Mouse (Mus musculus): ENCODE results near the gene Coro1b.
"Not testable (repeated sequence)": the region's sequence is repeated elsewhere in the genome, so short reads cannot be mapped to it uniquely, and the experiment has no call there.

The Coro1b gene

DNA sequence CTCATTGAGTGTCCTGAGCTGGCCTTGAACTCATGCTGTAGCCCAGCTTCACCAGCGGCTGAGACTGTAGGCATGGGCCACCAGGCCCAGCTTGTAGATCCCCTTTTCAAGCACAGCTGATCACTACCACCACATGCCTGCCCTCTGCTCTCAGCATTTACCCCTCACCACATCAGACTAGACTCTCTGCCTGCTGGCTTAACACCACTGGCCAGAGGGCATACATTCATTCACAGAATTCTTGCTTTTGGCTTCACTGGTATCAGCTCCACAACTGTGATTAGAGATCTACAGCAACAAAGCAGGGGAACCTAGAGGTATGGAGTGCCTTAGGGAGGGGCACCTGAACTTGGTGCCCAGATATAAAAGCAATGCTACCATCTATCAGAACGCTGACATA, 27.9 kb upstream of the Coro1b start:
- ATAC-seq (ENCODE audit: low TSS enrichment) = peak; percentile 4; the same call in 1 of the 2 replicates

DNA sequence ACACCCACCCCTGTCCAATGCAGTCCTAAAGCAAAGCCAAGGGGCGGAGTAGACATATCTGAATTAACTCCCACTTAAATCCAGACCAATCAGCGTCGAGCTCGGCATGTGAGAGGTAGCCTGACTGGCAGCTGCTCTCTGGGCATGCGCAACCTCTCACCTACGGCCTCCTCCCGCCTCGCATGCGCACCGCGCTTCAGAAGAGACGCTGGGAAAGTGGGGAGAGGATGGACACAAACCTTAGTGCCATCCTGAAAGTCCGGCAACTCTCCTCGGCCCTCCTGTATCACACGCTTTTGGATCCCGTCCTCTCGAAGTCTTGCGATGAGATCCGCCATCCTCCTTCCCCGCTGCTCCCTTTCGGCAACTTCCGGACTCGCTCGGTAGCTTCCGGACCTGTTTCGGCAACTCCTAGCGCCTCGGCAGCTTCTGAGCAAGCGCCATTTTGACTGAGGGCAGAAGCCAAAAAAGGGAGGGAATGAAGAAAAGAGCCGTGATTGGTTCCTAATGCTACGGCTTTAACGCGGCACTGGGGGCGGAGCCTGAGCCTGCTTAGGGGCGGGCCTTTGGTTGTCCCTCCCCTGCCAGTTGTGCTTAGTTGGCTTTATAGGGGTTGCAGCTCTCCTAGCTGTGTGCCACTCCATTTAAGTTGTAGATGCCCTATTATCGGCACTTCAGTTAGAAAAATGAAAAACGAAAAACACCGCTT, 27.2 kb upstream of the Coro1b start:
- peak; percentile 73 for ATAC-seq (ENCODE audit: low TSS enrichment)

DNA sequence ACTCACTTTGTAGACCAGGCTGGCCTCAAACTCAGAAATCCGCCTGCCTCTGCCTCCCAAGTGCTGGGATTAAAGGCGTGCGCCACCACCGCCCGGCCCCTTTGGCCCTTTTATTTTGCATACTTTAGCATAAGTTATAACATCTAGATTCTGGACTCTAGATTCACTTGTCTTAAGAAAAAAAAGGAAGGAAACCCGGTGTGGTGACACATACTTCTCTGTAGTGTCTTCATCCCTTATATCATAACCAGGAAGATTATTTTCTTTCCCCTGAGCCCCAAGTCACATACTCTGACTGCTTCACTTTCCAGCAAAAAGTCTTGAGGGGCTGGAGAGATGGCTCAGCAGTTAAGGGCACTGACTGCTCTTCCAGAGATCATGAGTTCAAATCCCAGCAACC, 26.5 kb upstream of the Coro1b start:
- ATAC-seq (ENCODE audit: low TSS enrichment) = not testable (repeated sequence)

DNA sequence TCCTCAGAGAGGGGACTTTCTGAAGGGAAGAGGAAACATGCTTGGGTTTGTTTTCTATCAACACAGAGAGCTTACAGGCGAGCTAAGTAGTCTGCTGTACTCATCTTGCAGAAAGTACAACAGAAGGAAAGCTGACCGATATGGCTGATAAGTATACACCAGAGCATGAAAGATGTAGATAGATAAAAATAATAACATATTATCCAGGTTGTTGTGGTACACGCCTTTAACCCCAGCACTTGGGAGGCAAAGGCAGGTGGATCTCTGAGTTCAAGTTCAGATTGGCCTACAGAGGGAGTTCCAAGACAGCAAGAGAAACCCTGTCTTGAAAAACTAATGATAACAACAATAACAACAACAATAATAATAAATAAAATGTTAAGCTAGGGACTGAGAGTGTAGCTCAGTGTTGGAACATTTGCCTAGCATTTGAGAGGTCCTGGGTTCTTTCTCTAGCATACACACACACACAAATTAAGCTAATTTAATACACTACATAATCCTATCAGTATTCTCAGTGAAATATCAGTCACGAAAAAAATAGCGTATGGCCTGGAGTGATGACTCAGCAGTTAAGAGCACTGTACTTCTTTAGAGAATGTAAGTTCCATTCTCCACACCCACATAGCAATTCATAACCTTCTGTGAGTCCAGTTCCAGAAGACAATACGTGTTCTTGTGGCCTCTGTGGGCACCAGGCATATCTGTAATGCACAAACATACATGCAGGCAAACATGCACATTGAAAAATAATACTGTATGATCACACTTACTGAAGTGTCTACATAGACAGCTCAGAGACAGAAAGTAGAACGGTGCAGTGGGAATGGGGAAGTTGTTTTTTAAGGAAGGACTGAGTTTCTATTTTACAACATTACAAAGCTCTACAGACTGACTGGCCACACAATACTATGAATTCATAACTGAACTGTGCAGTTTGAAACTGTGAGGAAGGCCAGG, 25.7 kb upstream of the Coro1b start:
- no peak for ATAC-seq (ENCODE audit: low TSS enrichment)

DNA sequence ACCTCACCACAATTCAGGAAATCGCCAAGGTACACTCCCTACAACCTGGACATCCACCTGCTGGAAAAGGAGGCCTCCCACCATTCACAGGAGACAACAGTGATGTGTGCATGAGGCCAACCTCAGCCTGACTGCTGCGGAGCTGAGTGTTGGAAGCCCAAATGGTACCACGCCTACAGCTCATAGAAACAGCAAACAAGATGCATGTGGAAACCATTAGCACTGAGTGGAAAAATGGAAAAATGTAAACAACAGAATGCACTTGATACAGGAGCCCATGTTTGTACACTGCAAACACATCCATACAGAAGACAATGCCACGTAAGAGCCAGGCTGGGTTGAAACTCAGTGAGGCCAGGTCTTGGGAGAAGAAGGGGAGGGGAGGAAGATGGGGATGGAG, 24.0 kb upstream of the Coro1b start:
- no peak for ATAC-seq (ENCODE audit: low TSS enrichment)

DNA sequence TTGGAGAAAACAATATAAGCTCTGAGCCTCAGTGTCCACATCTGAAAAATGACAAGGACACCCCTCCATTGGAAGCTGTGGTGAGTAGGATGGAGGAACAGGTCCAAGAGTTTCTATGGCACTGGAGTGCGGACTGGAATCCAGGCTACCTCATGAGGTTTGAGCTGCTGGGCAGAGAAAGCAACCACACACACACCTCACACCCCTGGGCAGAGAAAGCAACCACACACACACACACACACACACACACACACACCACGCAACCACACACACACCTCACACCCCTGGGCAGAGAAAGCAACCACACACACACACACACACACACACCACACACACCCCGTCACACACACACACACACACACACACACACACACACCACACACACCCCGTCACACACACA, 23.2 kb upstream of the Coro1b start:
- not testable (repeated sequence) for ATAC-seq (ENCODE audit: low TSS enrichment)

DNA sequence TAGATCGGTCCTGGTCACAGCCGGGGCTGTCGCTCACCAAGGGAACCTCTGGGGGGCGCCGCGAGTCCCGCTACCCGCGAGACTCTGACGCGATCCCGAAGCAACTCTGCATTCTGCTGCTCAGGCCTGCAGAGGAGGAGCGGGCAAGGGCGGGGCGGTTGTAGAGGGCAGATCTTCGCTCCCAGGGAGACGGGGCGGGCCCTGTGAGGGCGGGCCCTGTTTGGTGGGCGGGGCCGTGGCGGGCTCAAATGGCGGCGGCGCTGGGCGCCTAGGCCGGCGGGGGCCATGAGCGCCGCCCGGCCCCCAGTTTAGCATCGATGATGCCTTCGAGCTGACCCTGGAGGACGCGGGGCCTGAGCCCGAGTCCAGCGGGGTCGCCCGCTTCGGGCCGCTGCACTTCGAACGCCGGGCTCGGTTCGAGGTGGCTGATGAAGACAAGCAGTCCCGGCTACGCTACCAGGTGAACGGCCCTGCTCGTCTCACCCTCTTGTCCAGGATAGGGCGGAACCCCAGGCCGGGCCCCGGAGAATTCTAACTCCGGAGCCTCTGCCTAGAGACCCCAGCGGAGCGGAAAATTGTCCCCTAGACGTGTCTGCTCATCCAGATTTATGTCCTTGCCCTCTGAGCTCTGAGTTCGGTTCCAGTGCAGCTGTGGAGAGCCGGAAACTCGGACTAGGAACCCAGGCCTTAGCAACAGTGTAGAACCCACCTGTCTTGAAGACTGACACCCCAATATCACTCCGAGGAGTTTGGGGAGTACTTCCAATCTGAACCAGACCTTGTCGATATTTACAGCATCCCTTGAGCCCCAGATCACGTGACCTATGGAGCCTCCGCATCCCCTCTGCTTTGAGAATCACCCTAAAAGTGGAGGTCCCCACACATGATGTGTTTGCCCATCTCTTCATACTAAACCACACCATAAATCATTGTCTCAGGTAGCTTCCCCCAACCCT, 22.4 kb upstream of the Coro1b start, which contains the start of gene Aip:
Aip (minus strand) TSS at position 118 of the 956 bp plus-strand sequence.
- peak; percentile 82 for ATAC-seq (ENCODE audit: low TSS enrichment)

DNA sequence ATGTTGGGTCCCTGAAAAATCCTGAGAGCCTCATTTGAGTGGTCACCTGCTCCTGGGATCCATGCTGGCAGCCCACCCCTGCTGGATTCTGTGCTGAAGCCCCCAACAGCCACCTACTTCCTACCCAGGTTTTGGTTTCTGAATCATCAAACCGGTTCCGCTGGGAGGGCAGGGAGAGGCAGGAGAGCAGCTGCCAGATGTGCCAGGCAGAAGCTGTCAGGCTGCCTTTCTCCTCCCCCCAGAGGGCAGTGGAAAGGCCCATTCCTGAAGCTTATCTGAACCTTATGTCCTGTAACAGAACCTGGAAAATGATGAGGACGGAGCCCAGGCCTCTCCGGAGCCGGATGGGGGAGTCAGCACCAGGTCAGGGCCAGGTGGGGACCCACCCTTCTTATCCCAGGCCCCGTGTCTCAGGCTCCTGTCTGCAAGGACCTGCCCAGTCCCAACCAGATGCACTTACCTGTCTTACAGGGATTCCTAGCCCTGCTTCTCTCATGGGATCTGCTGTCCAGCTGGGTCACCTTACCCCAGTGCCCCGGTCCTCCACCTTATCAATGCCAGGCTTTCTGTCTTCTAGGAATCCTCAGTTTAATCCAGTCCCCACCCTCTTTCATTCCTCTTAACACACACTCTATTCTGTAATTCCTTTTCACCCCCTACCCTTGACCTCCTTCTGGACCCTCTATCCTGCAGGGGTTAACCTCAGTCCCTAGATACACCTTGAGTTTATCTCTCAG, 21.5 kb upstream of the Coro1b start:
- ATAC-seq (ENCODE audit: low TSS enrichment) = no peak

DNA sequence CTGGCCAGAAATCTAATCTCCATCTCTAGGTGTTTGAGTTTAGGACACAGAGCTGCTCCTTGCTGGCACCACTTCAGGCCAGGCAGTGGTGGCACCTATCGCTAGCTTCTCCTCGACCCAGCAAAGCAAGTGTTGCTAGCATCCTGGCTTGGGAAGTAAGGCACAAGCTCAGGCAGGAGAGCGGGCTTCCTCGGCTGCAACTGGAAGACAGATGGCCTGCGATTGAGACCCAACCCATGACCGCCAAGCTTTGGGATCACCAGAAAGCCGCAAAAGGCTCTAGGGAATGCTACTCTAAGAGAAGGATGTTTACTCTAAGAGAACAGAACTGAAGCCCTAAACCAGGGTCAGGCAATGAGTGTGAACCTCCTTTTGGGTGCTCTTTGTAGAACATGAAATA, 19.0 kb upstream of the Coro1b start:
- no peak for ATAC-seq (ENCODE audit: low TSS enrichment)

DNA sequence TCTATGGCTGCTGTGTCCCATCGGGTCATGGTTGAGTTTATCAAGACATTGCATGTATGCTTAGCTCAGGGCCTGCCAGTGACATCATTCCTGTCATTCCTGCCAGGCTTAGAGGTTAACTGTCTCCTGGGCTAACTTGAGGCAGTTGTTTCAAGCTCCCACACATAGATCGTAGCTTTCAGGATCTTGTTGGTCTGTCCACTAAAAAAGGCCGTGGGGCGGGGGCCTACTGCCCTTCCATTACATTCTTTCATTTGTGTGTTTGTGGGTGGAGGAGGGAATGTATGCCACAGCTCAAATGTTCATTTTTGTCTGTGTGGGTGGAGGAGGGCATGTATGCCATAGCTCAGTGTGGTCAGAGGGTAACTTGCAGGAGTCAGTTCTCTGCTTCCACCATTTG, 18.3 kb upstream of the Coro1b start:
- ATAC-seq (ENCODE audit: low TSS enrichment) = no peak

DNA sequence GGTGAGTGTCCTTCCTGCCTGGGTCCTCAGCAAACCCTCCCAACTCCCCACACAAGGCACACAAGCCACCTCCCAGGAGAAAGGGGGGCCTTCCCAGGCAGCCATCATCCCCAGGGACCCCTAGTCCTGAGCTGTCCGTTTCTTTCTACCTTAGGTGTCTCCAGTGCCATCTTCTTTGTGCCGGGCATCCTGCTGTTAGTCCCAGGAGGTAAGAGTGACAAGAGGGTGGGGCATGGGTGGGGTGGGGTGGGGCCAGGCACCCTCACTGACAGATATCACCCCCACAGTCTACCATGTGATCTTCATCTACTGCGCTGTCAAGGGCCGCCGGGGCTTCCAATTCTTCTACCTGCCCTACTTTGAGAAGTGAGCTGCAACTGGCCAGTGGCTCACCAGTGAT, 17.3 kb upstream of the Coro1b start:
- no peak for ATAC-seq (ENCODE audit: low TSS enrichment)

DNA sequence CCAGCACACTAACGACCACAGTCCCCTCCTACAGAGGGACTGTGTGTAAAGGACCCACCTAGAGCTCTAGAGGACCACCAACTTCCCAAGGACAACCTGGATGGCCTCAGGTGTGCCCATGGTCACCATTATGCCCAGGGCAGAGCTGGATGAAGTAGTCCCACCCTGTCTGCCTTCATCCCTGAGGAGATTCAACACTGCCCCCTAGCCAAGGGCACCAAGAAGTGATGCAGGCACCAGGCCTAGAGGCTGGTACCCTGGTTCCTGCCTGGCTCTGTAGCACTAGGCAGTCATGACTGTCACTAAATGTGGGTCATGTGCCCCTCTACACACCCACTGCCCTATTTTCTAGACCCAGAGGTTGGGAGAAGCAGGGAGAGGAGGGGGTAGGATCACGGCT, 16.7 kb upstream of the Coro1b start:
- ATAC-seq (ENCODE audit: low TSS enrichment) = no peak

DNA sequence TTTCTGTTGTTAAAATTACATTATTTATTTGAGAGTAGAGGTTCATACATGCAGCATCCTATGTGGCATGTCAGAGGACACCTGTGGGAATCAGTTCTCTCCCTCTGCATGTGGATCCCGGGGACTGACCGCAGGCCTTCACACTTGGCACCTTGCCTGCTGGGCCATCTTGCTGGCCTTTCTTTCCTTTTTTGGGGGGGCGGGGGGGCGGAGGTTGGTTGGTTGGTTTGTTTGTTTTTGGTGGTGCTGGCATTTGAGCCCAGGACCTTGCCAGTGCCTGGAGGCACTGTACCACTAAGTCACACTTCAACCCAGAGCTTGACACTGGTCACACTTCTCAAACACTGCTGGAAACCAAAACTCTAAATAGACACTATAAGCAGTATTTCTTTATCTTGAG, 14.1 kb upstream of the Coro1b start:
- ATAC-seq (ENCODE audit: low TSS enrichment) = no peak

DNA sequence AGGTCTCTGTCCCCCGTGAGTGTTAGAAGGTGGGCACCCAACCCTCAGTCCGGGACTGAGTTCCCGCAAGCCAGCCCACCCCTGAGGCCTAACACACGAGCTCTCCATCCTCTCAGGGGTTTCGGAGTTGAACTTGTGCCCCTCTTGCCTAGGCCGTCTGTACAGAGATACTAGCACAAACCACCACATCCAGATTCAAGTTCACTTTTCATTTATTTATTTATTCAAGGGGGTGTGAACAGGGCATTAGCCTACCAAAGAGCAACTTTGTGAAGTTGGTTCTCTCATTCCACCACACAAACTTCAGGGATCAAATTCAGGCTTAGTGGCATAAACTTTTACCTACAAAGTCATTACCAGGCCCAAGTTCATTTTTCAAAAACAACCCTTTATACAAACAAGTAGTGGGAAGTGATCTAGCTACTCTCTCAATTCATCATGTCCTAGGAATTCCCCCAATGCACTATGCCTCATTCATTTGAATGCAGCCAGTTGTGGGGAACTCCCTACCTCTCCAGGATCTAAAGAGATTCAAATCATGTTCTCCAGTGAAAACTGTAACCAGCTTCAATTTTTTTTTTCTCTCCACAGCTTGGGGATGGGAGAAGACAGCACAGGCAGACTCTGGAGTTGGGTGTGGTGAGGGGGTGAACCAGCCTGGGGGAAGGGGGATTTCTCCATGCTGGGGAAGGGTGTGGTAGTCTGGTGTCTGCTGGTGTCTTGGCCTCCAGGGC, 13.0 kb upstream of the Coro1b start:
- ATAC-seq (ENCODE audit: low TSS enrichment) = not testable (repeated sequence)

DNA sequence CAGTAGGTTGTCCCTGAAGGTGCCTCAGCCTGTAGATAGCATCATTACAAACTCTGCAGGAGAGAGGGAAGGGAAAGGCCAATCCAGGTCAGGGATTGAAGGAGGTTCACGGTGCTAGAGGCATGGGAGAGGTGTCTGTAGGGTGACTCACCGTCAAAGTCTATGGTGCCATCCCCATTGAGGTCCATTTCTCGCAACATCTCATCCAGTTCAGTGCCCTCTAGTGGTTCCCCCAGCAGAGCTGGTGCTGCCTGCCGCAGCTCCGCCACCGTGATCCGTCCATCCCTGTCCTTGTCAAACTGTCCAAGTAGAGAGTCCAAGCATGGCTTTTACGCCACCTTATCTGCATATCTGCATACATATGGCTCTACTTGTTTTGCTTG, 12.5 kb upstream of the Coro1b start:
- ATAC-seq (ENCODE audit: low TSS enrichment) = peak; percentile 27; the same call in 1 of the 2 replicates

DNA sequence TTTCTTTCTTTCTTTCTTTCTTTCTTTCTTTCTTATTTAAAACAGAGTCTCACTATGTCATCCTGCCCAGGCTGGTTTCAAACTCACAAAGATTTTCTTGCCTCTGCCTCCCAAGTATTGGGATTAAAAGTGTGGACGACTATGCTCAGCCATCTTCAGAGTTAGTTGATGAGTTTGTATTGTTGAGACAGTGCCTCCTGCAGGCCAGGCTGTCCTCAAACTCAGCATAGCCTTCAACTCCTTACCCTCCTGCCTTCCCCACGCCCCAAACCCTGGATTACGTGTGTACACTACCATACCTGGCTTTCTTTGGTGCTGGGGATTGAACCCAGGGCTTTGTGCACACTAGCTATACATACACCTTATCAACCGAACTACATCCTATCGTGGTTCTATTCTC, 12.0 kb upstream of the Coro1b start:
- no peak for ATAC-seq (ENCODE audit: low TSS enrichment)

DNA sequence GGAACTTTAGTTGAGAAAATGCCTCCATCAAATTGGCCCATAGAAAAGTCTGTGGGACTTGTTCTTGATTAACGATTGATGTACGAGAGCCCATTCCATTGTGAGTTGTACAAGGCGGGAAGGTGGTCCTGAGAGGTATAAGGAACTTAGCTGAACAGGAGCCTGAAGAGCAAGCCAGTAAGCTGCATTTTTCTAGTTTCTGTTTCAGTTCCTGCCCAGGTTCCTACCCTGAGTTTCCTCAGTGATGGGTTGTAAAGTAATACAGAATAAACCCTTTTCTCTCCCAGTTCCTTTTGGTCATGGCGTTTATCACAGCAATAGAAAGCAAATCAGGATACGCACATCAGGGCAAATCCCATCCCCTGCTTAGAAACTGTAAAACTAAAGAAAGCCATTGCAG, 10.5 kb upstream of the Coro1b start:
- ATAC-seq (ENCODE audit: low TSS enrichment) = no peak

DNA sequence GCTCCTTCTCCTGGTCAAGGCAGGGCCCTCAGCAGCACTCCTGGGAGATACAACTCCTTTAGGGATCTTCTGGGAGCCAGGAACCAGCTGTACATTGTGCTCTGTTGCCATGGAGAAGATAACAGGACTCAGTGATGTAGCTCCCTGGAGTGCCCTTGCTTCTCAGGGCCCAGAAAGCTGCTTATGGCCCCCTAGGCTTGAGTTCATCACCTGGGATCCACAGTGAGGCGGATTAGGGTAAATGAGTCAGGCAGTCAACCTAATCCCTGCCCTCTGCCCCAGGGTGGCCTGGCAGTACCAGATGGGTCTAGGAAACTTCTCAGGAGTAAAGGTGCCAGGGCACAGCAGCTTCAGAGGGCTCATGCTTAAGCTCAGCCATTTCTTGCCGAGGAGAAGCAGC, 9.0 kb upstream of the Coro1b start, which contains the start of gene Gpr152:
Gpr152 (plus strand) TSS at position 342 of the 400 bp plus-strand sequence.
- no peak for ATAC-seq (ENCODE audit: low TSS enrichment)

DNA sequence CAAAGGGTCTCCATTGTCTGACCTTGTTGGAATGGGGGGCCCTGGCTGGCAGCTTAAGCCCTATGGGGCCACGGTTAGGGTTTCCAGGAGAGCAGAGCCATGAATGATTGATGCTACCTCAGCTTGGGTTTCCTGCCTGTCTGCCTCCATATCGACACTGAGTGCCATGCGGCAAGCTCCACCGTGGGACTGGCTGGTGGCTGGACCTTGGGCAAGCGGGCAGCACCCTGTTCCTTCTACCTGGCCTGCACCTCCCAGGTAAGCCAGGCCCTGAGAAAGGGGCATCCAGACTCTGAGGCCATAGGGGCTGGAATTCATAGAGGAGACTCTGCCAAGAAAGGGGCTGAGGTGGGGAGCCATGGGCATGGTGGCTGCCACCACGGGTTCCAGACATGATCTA, 8.3 kb upstream of the Coro1b start:
- no peak for ATAC-seq (ENCODE audit: low TSS enrichment)

DNA sequence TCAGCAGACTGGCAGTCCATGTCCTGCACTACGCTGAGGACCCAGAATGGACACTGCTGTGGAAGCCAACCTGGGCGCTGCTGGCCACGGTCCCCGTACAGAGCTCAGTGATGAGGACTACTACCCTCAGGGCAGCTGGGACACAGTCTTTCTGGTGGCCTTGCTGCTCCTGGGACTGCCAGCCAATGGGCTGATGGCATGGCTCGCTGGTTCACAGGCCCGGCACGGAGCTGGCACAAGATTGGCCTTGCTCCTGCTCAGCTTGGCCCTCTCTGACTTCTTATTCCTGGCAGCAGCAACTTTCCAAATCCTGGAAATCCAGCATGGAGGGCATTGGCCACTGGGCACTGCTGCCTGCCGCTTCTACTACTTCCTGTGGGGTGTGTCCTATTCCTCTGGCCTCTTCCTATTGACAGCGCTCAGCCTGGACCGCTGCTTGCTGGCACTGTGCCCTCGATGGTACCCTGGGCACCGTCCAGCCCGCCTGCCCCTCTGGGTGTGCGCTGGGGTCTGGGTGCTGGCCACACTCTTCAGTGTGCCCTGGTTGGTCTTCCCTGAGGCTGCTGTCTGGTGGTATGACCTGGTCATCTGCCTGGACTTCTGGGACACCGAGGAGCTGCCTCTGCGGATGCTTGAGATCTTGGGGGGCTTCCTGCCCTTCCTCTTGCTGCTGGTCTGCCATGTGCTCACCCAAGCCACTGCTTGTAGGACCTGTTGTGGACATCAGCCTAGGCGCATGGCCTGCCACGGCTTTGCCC, 5.8 kb upstream of the Coro1b start:
- no peak for ATAC-seq (ENCODE audit: low TSS enrichment)

Measured in frontal cortex, adult (tissue).